Mouse (Mus musculus) embryonic facial prominence, embryonic 14.5 days (tissue): ENCODE data around the gene S1pr1. TPM values are rescaled to one million over a fixed set of nuclear protein-coding genes. Genes with fewer than 3 reads are reported as not detected.

Experiments used
- ATAC-seq: fragments of 200-750 bp; cut with Nextera tagmentation; 2 replicates; pipeline ENCODE4 v1.8.0; 2017; ENCODE audit warnings: low read depth, moderate number of reproducible peaks, moderate TSS enrichment
- DNase-seq: peaks from one replicate; pipeline ENCODE4 v3.0.0-alpha.2; 2015; ENCODE audit warnings: low spot score
- H3K27ac ChIP-seq: fragments of 300-500 bp; sonication (generic); replicated peaks from 2 replicates; pipeline ENCODE4 v1.5.1; 2014; ENCODE audit warnings: low read depth, mild to moderate bottlenecking, low read length, moderate library complexity
- H3K27me3 ChIP-seq: fragments of 300-500 bp; sonication (generic); replicated peaks from 2 replicates; pipeline ENCODE4 v1.6.1; 2014; ENCODE audit warnings: low read length; ENCODE audit not compliant: control insufficient read depth, insufficient read depth
- H3K36me3 ChIP-seq: fragments of 300-500 bp; sonication (generic); 2 replicates; pipeline ENCODE4 v1.6.1; 2014; ENCODE audit warnings: low read length, mixed read lengths; ENCODE audit not compliant: control insufficient read depth, insufficient read depth
- H3K4me1 ChIP-seq: fragments of 300-500 bp; sonication (generic); 2 replicates; pipeline ENCODE4 v1.6.1; 2014; ENCODE audit warnings: antibody characterized with exemption, low read length; ENCODE audit not compliant: control insufficient read depth, insufficient read depth
- H3K4me2 ChIP-seq: fragments of 300-500 bp; sonication (generic); 2 replicates; pipeline ENCODE4 v1.6.1; 2014; ENCODE audit warnings: low read depth, mild to moderate bottlenecking, low read length, moderate library complexity, mixed read lengths
- H3K4me3 ChIP-seq: fragments of 300-500 bp; sonication (generic); 2 replicates; pipeline ENCODE4 v1.5.1; 2014; ENCODE audit warnings: low read depth, mild to moderate bottlenecking, low read length
- H3K9ac ChIP-seq: fragments of 300-500 bp; sonication (generic); 2 replicates; pipeline ENCODE4 v1.6.1; 2014; ENCODE audit warnings: low read depth, mild to moderate bottlenecking, low read length, moderate library complexity, mixed read lengths
- H3K9me3 ChIP-seq: fragments of 300-500 bp; sonication (generic); 2 replicates; pipeline ENCODE4 v1.6.1; 2016; ENCODE audit warnings: low read length; ENCODE audit not compliant: control insufficient read depth
- WGBS: fragments of 180-500 bp; shearing (Covaris S2); extraction: QIAGEN DNeasy Blood & Tissue Kit; methylation state at CpG from one replicate; pipeline ENCODE4 v1.1.7; 2014; 5-methylcytosine and 5-hydroxymethylcytosine counted together
- polyA plus RNA-seq: library from polyadenylated mRNA; unstranded; fragments of >200 nt; fragmentation: Nextera tagmentation; extraction: Ambion mirVana; gene quantifications from 2 replicates; pipeline ENCODE4 v1.2.1, GENCODE M21; 2014

Gene S1pr1
- polyA plus RNA-seq, result 28.2 and 28.4 TPM in 2 replicates

GRCm38 (mm10) chr3:115714671-115715651 lies at the start of gene S1pr1:
Gene S1pr1, minus strand, starts transcription at chr3:115715072.
- Histone ChIP-seq H3K9ac (peak within 1 kb of the TSS; percentile 70), H3K27me3 (no peaks in the 10 kb centered on the region), H3K36me3 (peaks cover 8% of the 10 kb centered on the region; the same call in 1 of the 2 replicates), H3K4me2 (peak within 1 kb of the TSS; percentile 74), H3K27ac (peak within 1 kb of the TSS; percentile 87), H3K4me3 (peak within 1 kb of the TSS; percentile 59), H3K9me3 (no peaks in the 10 kb centered on the region), H3K4me1 (no peaks in the 10 kb centered on the region)
- ATAC-seq (peak; percentile 95), DNase-seq (peak; percentile 97)
- under 1% methylated on average over 46 of the region's 51 CpGs for WGBS

GRCm38 (mm10) chr3:115763292-115763691 lies 48.4 kb upstream of the S1pr1 start:
- H3K9me3 ChIP-seq, result no peaks in the 10 kb centered on the region
- no peaks in the 10 kb centered on the region for H3K27me3 ChIP-seq
- H3K36me3 ChIP-seq, result no peaks in the 10 kb centered on the region
- no peak overlapping the region for H3K27ac ChIP-seq
- DNase-seq (peak; percentile 73), ATAC-seq (peak; percentile 63; the same call in 1 of the 2 replicates)
- WGBS, result 51% methylated on average over 6 of the region's 6 CpGs
- no peak overlapping the region for H3K4me3 ChIP-seq
- H3K4me2 ChIP-seq, result no peak overlapping the region
- no peak overlapping the region for H3K9ac ChIP-seq
- H3K4me1 ChIP-seq, result 0 out of 2 replicates have a peak, but pooled peaks cover 4% of the 10 kb centered on the region

DNA sequence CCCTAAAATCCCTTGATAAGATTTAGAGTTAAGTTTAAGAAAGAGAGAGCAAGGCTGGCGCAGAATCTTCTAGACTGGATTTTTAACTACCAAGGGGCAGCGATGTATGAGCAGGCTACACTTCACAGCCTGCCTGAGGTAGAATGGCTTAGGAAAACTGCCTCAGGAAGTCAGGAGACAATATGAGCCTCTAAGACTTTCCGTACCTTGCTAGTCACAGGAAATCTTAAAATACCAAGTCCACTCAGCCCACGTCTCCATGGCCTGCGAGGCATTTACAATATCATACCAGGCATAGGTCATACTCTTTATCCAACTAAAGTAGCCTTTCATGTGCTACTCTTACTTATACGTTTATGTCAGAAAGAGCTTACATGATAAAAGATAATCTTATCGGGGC lies 48.0 kb upstream of the S1pr1 start:
- 0 out of 2 replicates have a peak, but pooled peaks cover 4% of the 10 kb centered on the region for H3K4me1 ChIP-seq
- H3K9me3 ChIP-seq, result no peaks in the 10 kb centered on the region
- ATAC-seq (no peak), DNase-seq (no peak)
- no peak overlapping the region for H3K4me2 ChIP-seq
- H3K36me3 ChIP-seq, result no peaks in the 10 kb centered on the region
- H3K27ac ChIP-seq, result no peak overlapping the region
- no peak overlapping the region for H3K4me3 ChIP-seq
- WGBS, result 77% methylated on average over 7 of the region's 7 CpGs
- H3K9ac ChIP-seq, result no peak overlapping the region
- H3K27me3 ChIP-seq, result no peaks in the 10 kb centered on the region

GRCm38 (mm10) chr3:115759659-115760058 lies 44.8 kb upstream of the S1pr1 start:
- H3K4me3 ChIP-seq, result no peak overlapping the region
- 0 out of 2 replicates have a peak, but pooled peaks cover 4% of the 10 kb centered on the region for H3K4me1 ChIP-seq
- no peak overlapping the region for H3K27ac ChIP-seq
- H3K9ac ChIP-seq, result no peak overlapping the region
- 94% methylated on average over 4 of the region's 4 CpGs for WGBS
- H3K27me3 ChIP-seq, result no peaks in the 10 kb centered on the region
- no peak overlapping the region for H3K4me2 ChIP-seq
- DNase-seq (no peak), ATAC-seq (no peak)
- no peaks in the 10 kb centered on the region for H3K9me3 ChIP-seq
- no peaks in the 10 kb centered on the region for H3K36me3 ChIP-seq

GRCm38 (mm10) chr3:115758455-115758912 lies 43.6 kb upstream of the S1pr1 start:
- no peaks in the 10 kb centered on the region for H3K9me3 ChIP-seq
- H3K36me3 ChIP-seq, result no peaks in the 10 kb centered on the region
- H3K27me3 ChIP-seq, result no peaks in the 10 kb centered on the region
- H3K27ac ChIP-seq, result no peak overlapping the region
- 0 out of 2 replicates have a peak, but pooled peaks cover 4% of the 10 kb centered on the region for H3K4me1 ChIP-seq
- 17% methylated on average over 9 of the region's 9 CpGs for whole genome bisulfite sequencing
- ATAC-seq (no peak), DNase-seq (no peak)
- H3K9ac ChIP-seq, result no peak overlapping the region
- H3K4me2 ChIP-seq, result peak overlapping the region; percentile 16; the same call in 1 of the 2 replicates
- no peak overlapping the region for H3K4me3 ChIP-seq

DNA sequence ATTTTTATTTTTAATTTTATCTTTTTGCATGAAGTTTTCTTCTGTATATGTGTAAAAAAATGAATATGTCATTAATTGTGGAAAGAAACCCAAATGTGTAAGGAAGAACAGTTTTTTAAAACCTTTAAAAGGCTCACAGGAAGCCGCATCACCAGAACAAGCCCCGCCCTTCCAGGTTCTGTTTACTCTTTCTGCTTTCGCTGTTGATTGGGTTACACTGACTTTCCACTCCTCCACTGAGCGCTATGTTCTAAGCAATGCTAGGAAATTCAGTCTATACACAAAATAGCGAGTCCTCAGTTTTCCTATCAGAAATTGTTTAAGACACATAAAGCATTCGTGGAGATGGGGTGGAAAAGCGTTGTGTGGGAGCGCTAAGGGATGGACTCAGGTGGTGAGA lies 39.6 kb upstream of the S1pr1 start:
- H3K4me2 ChIP-seq, result no peak overlapping the region
- no peaks in the 10 kb centered on the region for H3K27me3 ChIP-seq
- no peak overlapping the region for H3K4me3 ChIP-seq
- 0 out of 2 replicates have a peak, but pooled peaks cover 4% of the 10 kb centered on the region for H3K4me1 ChIP-seq
- H3K27ac ChIP-seq, result no peak overlapping the region
- ATAC-seq (no peak), DNase-seq (no peak)
- 66% methylated on average over 8 of the region's 8 CpGs for WGBS
- no peaks in the 10 kb centered on the region for H3K36me3 ChIP-seq
- H3K9me3 ChIP-seq, result no peaks in the 10 kb centered on the region
- no peak overlapping the region for H3K9ac ChIP-seq

DNA sequence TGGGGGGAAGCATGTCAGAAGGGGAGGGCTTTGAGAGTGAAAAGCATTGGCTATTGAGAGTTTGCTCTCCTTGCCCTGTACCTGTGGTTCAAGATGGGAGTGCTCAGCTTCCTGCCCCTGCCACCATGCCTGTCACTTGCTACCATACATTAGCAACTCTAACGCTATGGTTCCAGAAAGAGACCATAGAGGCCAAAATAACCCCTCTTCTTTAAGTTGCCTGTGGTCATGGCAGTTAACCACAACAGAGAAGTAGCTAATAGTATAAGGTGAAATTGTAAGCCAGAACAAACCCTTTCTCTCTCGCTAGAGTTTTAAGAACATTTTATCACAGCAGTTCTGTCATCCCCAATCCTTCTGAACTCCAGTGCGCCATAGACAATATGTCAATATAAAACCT lies 35.5 kb upstream of the S1pr1 start:
- no peak overlapping the region for H3K4me3 ChIP-seq
- whole genome bisulfite sequencing, result 86% methylated on average over 3 of the region's 3 CpGs
- DNase-seq, result no peak

DNA sequence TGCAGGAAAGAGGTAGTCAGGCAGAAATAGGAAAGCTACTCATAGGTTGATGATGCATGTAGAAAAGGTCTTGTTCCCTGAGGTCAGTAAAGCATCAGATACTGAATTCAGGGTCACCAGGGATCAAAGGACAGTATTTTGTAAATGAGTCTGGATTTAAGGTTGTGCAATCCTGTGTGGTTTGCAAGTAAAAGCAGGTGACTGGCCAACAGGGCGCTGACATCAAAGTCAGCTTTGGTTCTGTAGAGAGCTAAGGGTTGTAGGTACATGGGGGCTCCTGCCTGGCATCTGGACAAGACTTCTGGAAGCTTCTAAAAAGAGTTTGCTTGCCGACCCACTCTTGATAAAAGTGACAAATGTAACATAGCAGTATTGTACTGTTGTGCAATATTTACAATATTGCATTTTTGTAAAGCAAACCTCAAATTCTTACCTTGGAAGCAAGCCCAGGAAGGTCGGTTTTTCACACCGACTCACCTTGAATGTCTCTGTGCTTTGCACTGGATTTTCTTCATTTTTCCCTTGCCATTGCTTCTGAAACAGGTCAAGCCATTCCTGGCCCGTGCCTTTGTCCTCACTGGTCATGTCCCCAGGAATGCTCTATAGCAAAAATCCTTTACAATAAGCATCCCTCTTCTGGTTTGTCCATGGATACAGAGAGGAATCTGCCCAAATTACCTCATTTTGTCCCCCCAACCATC lies 33.6 kb upstream of the S1pr1 start:
- no peak for ATAC-seq
- no peak for DNase-seq
- Histone ChIP-seq H3K27me3 (no peaks in the 10 kb centered on the region), H3K36me3 (no peaks in the 10 kb centered on the region), H3K4me2 (no peak overlapping the region), H3K9me3 (no peaks in the 10 kb centered on the region), H3K4me3 (no peak overlapping the region), H3K9ac (no peak overlapping the region), H3K4me1 (no peaks in the 10 kb centered on the region), H3K27ac (no peak overlapping the region)
- 81% methylated on average over 5 of the region's 5 CpGs for WGBS

More for the DNA sequence above, 35.5 kb upstream of the S1pr1 start:
- ATAC-seq, result no peak
- Histone ChIP-seq H3K4me1 (no peaks in the 10 kb centered on the region), H3K4me2 (no peak overlapping the region), H3K9ac (no peak overlapping the region), H3K27ac (no peak overlapping the region), H3K27me3 (no peaks in the 10 kb centered on the region), H3K9me3 (no peaks in the 10 kb centered on the region), H3K36me3 (no peaks in the 10 kb centered on the region)
